Mouse (Mus musculus): ENCODE measurements around the gene E130114P18Rik. TPM values are rescaled to one million over a fixed set of nuclear protein-coding genes. Genes with fewer than 3 reads are reported as not detected.
A peak's percentile ranks its signal among the peaks of the same experiment; 100 is the strongest.

The E130114P18Rik gene
- polyA plus RNA-seq, 1 experiment from 2014 or later = 50.8 TPM

DNA sequence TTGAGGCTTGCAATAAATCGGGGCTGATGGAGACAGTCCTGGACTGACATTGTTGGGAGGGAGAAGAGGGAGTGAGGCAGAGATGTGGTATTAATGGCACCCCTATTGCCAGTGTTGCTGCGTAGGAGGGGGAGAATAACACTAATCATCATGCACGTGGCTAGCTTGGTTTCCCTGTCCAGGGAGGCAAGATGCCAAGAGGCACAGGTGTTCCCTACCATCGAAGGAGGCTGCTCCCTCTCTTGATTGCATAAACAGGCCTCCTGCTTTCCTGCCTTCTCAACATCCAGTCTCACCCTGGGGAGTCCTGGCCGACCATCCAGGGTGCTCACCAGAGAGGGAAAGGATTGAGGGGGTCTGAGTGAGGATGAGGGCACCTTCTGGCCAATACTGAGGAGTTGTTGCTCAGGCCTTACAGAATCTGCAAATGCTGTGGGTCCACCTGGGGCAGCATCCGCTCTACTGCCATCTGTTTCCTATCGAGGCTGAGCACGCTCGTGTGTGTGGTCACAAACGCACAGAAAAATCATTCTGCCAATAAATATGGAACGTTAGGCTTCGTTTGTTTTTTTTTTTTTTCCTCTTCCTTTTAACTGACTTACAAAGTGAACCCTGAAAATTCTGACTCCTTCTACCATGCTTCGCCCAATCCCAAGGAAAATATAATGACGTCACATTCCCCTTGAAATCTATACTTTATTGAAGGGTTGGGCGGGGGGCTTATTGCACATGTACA is 130.0 kb downstream of the E130114P18Rik start:
- peaks cover 32% of the 10 kb centered on the region for H3K4me1 ChIP-seq
- WGBS = 69% methylated on average over 15 of the region's 15 CpGs
- H3K36me3 ChIP-seq (replicated peaks) = no peaks in the 10 kb centered on the region
- H3K4me2 ChIP-seq = no peak overlapping the region
- H3K27me3 ChIP-seq = no peaks in the 10 kb centered on the region
- H3K4me3 ChIP-seq (replicated peaks) = no peak overlapping the region
- peak overlapping the region; percentile 92 for H3K27ac ChIP-seq
- no peak for ATAC-seq (ENCODE audit: low FRiP score)
- H3K9me3 ChIP-seq = no peaks in the 10 kb centered on the region
- H3K9ac ChIP-seq = no peak overlapping the region

DNA sequence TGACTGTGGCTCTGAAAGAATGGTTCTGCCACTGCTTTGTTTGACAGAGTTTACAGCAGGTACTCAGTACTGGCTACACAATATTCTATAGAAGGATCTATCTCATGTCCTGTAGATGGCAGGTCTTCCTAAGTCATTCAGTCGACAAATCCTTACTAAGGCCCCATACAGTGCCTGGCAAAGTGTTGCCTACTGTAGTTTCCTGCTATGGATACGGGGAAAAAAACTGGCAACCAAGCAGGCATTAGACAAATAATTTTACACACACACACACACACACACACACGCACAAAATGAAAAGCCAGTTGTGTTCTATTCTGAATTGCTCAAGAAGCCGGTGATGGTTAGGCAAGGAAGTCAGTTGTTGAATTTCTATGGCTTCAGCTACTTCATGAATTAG is 130.6 kb downstream of the E130114P18Rik start:
- Histone ChIP-seq H3K4me3 (replicated peaks) (no peak overlapping the region), H3K4me1 (peaks cover 32% of the 10 kb centered on the region), H3K9ac (no peak overlapping the region), H3K27me3 (no peaks in the 10 kb centered on the region), H3K36me3 (replicated peaks) (no peaks in the 10 kb centered on the region), H3K27ac (peak overlapping the region; percentile 92), H3K9me3 (no peaks in the 10 kb centered on the region), H3K4me2 (no peak overlapping the region)
- no peak for ATAC-seq (ENCODE audit: low FRiP score)
- WGBS = 89% methylated on average over 4 of the region's 4 CpGs

DNA sequence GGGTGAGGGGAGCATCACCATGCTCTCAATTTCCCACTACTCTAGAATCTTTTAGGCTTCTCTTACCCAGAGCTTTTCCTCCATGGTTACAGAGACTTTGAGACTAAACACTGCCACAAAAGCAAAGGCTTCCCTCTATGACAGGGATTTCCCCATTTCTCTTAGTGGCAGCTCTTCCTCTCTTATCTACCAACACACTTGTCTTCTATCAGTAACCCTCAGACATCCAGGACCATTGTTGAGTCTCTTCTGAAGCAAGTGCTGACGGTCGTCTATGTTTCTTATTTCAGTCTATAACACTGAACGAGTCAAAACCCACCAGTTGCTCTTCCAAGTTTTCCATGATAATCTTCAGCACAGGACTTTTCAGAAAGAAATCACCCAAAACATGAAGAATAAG is 137.5 kb downstream of the E130114P18Rik start:
- H3K9ac ChIP-seq = no peak overlapping the region
- no peak overlapping the region for H3K4me2 ChIP-seq
- ATAC-seq (ENCODE audit: low FRiP score) = no peak
- WGBS = 89% methylated on average over 3 of the region's 3 CpGs
- H3K27me3 ChIP-seq = no peaks in the 10 kb centered on the region
- no peaks in the 10 kb centered on the region for H3K36me3 ChIP-seq (replicated peaks)
- H3K4me1 ChIP-seq = peaks cover 9% of the 10 kb centered on the region
- no peak overlapping the region for H3K27ac ChIP-seq
- H3K4me3 ChIP-seq (replicated peaks) = no peak overlapping the region
- H3K9me3 ChIP-seq = no peaks in the 10 kb centered on the region

DNA sequence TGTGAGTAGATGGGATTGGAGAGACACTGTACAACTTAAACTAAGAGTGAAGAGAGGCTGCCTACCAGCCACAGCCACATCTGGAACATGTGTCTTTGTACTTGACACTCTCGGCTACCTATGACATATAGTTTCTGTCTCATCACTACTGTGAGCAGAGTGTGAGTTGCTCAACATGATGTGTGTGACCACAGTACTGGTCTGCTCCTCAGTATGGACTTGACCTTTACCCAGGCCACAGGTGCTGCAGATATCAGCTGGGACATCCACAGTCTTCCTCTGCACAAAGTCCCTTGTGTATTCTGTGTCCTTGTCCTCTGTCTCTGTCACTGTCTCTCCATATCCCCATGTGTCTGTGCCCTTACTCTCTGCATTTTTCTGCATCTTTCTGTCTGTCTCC is 141.3 kb downstream of the E130114P18Rik start:
- H3K9ac ChIP-seq = no peak overlapping the region
- no peak overlapping the region for H3K4me3 ChIP-seq (replicated peaks)
- H3K27ac ChIP-seq = no peak overlapping the region
- ATAC-seq (ENCODE audit: low FRiP score) = no peak; the same call in 1 of the 2 replicates
- H3K4me1 ChIP-seq = peaks cover 14% of the 10 kb centered on the region
- no peaks in the 10 kb centered on the region for H3K36me3 ChIP-seq (replicated peaks)
- 82% methylated on average over 1 of the region's 1 CpGs for WGBS
- no peaks in the 10 kb centered on the region for H3K27me3 ChIP-seq
- no peak overlapping the region for H3K4me2 ChIP-seq
- no peaks in the 10 kb centered on the region for H3K9me3 ChIP-seq

DNA sequence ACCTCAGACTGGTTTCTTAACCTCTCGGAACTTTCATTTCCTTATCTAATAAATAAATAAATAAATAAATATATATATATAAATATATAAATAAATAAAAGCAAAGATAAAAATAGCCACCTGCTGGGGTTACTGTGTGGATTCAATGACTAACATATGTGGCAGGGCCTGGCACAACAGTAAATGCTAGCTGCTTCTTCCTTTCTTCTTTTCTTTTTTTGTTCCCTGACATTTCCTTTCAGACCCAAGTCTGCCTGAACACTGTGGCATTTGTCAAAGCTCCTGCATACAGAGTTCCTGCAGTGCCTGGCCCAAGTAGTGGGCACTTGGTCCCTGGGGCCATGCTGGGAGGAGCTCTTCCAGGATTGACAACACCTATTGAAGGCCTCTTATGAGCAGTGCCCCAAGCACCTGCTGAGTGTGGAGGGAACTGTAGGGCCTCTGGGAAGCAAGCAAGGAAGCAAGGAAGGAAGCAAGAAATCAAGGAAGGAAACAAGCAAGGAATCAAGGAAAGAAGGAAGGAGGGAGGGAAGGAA is 142.1 kb downstream of the E130114P18Rik start:
- no peaks in the 10 kb centered on the region for H3K36me3 ChIP-seq (replicated peaks)
- H3K9me3 ChIP-seq = no peaks in the 10 kb centered on the region
- peak; percentile 67; the same call in 1 of the 2 replicates for ATAC-seq (ENCODE audit: low FRiP score)
- no peak overlapping the region for H3K9ac ChIP-seq
- WGBS = 55% methylated on average over 1 of the region's 1 CpGs
- H3K27ac ChIP-seq = peak overlapping the region; percentile 75
- no peaks in the 10 kb centered on the region for H3K27me3 ChIP-seq
- no peak overlapping the region for H3K4me2 ChIP-seq
- peaks cover 14% of the 10 kb centered on the region for H3K4me1 ChIP-seq
- no peak overlapping the region for H3K4me3 ChIP-seq (replicated peaks)

DNA sequence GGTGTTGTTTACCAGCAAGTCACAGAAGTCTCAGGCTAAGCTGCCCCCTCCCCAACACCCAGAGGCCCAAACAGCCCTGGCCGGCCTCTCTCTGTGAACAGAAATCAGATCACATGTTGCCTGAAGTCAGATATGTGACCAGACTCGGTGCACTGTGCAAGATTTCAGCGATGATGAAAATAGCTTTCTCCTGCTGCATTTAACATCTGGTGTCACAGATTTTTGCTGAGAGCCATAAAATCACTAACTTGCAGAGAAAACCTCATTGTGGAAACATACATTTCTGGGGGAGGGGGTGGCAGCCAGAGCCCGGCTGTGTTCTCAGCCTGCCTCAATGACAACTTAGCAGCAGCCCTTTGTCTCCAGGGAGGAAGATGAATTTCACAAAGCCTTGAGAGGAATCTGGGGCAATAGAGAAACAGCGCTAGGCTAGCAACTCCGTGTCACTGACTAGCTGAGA is 142.6 kb downstream of the E130114P18Rik start:
- Histone ChIP-seq H3K27ac (peak overlapping the region; percentile 75), H3K4me1 (peaks cover 14% of the 10 kb centered on the region), H3K4me3 (replicated peaks) (no peak overlapping the region), H3K36me3 (replicated peaks) (no peaks in the 10 kb centered on the region), H3K4me2 (no peak overlapping the region), H3K9ac (no peak overlapping the region), H3K27me3 (no peaks in the 10 kb centered on the region), H3K9me3 (no peaks in the 10 kb centered on the region)
- 31% methylated on average over 6 of the region's 6 CpGs for WGBS
- ATAC-seq (ENCODE audit: low FRiP score) = peak; percentile 53; the same call in 1 of the 2 replicates

DNA sequence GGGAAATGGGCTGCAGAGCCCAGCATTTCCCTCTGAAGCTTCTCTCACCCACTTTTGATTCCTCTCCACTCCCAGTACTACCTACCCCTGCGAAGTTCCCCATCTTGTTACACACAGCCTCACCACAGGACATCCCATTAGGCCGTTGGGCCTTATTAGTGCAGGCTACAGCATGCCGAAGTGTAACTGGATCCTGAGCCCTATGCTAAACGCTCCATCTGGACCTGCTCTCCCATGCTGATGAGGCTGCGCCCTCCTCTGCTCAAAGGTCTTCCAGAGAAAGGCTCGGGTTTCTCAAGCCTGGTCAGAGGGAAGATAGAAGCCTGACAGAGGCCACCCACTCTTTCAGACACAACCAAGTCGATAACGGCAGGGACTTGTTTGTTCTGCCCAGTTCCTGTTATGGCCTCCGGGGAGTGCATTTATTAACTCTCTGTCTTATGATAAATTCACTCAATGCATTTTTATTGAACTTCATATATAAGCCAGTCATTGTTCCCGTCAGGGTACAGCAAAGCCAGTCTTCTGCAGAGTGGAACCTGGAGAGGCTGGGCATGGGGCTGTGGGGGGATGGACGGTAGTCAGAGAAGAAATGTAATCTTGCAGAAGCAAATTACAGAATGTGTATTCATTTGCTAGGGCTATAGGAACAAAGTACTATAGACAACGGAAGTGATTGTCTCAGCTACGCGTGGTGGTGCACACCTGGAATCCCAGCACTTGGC is 148.8 kb downstream of the E130114P18Rik start:
- Histone ChIP-seq H3K27ac (peak overlapping the region; percentile 67; the same call in 1 of the 2 replicates), H3K36me3 (replicated peaks) (no peaks in the 10 kb centered on the region), H3K9me3 (no peaks in the 10 kb centered on the region), H3K4me2 (no peak overlapping the region), H3K27me3 (peaks cover 8% of the 10 kb centered on the region; the same call in 1 of the 2 replicates), H3K4me3 (replicated peaks) (no peak overlapping the region), H3K4me1 (peaks cover 23% of the 10 kb centered on the region), H3K9ac (no peak overlapping the region)
- WGBS = 33% methylated on average over 14 of the region's 14 CpGs
- ATAC-seq (ENCODE audit: low FRiP score) = peak; percentile 88

DNA sequence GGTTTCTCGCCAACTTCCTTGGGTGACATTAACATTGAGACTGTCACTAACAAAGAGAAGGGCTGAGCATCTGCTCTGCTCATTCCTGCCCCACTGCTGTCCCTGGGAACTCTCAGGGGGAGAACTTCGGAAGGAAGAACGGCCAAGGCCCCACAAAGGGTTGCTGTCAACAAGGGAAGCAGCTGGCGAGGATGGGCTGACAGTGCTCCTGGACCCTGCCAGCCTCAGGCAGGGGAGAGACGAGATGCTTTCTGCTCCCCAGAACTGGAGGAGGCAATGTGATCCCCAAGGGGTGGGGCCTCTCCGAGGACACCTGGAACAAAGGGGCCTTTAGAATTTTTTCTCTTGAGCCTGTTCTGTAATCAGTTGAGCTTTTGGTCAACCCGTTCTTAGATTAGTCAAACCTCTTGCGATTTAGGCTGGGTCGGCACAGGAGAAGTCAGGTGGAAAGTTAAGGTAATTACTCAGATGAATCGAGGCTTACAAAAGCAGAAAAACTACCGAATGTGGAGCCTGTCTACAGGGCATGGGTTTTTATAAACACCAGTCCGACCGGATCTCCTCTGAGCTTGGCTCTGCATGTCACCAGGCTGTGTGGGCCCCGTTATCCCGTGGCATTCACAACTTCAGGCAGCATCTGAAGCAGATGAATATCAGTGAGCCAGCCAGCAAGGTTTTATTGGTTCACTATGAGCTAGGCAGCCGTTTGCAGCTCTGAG is 151.7 kb downstream of the E130114P18Rik start:
- no peak overlapping the region for H3K9ac ChIP-seq
- ATAC-seq (ENCODE audit: low FRiP score) = no peak; the same call in 1 of the 2 replicates
- no peak overlapping the region for H3K4me3 ChIP-seq (replicated peaks)
- H3K27me3 ChIP-seq = peaks cover 8% of the 10 kb centered on the region; the same call in 1 of the 2 replicates
- no peaks in the 10 kb centered on the region for H3K9me3 ChIP-seq
- no peaks in the 10 kb centered on the region for H3K36me3 ChIP-seq (replicated peaks)
- 0 out of 2 replicates have a peak overlapping the region, but pooled peaks have one; percentile 8 for H3K4me2 ChIP-seq
- H3K27ac ChIP-seq = peak overlapping the region; percentile 25; the same call in 1 of the 2 replicates
- WGBS = 22% methylated on average over 16 of the region's 16 CpGs
- peaks cover 23% of the 10 kb centered on the region for H3K4me1 ChIP-seq

DNA sequence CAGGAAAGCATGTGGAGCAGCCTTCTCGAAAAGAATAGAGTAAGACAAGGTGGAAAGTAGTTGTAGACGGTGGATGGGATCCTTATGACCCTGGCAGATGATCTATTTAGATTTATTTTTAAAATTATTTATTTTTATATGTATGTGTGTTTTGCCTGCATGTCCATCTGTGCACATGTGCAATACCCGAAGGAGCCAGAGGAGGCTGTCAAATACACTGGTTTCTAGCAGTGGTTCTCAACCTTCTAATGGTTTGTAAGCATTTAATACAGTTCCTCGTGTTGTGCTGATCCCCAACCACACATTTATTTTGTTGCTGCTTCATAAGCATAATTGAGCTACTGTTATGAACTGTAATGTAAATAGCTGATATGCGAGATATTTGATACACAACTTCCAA is 154.7 kb downstream of the E130114P18Rik start:
- no peak overlapping the region for H3K4me2 ChIP-seq
- H3K27ac ChIP-seq = no peak overlapping the region
- no peaks in the 10 kb centered on the region for H3K9me3 ChIP-seq
- no peak overlapping the region for H3K4me3 ChIP-seq (replicated peaks)
- H3K9ac ChIP-seq = no peak overlapping the region
- peaks cover 8% of the 10 kb centered on the region; the same call in 1 of the 2 replicates for H3K27me3 ChIP-seq
- H3K4me1 ChIP-seq = peaks cover 24% of the 10 kb centered on the region
- no peak for ATAC-seq (ENCODE audit: low FRiP score)
- WGBS = 82% methylated on average over 5 of the region's 5 CpGs
- H3K36me3 ChIP-seq (replicated peaks) = no peaks in the 10 kb centered on the region

DNA sequence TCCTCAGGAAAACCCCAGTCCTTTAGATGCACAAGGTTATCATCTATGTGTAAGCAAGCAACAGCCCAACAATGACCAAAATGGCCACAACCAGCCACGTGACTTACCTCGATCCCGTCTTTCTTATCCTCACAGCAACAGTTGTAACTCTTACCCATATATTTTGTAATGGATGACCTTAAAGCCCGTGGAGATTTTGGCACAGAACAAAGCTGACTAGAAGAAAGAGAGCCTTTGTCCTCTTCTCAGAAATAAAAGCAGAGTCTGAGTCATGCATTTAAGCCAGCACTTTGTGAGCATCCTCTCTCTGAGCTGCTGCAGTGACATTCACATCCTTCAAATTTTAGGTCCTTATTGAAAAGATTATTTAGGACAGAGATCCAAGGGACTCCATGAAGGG is 156.1 kb downstream of the E130114P18Rik start:
- peaks cover 25% of the 10 kb centered on the region for H3K4me1 ChIP-seq
- H3K4me2 ChIP-seq = no peak overlapping the region

DNA sequence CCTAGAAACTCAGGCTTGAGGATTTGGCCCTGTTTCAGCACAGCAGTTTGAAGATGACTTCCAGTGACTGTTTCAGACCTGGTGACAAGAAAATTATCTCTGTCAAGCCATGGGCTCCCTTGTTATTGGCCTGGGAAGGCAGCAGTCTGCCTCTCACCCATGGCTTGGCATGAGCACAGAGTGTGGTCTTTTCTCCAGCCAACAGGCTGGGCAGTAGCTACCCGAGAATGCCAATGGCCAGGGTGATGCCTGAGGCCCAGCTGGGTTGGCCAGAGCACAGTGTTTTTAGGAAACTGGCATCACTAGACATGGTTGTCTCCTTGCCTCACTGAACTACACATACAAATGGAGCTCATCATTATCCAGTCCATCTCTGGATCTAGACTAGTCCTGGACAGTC is 157.5 kb downstream of the E130114P18Rik start:
- Histone ChIP-seq H3K36me3 (replicated peaks) (no peaks in the 10 kb centered on the region), H3K4me3 (replicated peaks) (no peak overlapping the region), H3K4me1 (peaks cover 13% of the 10 kb centered on the region), H3K27ac (no peak overlapping the region), H3K4me2 (no peak overlapping the region), H3K9ac (no peak overlapping the region), H3K27me3 (no peaks in the 10 kb centered on the region), H3K9me3 (no peaks in the 10 kb centered on the region)
- 94% methylated on average over 1 of the region's 1 CpGs for WGBS
- no peak for ATAC-seq (ENCODE audit: low FRiP score)

More for the DNA sequence above, 156.1 kb downstream of the E130114P18Rik start:
- Histone ChIP-seq H3K36me3 (replicated peaks) (no peaks in the 10 kb centered on the region), H3K4me3 (replicated peaks) (no peak overlapping the region), H3K9me3 (no peaks in the 10 kb centered on the region), H3K27me3 (no peaks in the 10 kb centered on the region), H3K27ac (no peak overlapping the region), H3K9ac (no peak overlapping the region)
- no peak for ATAC-seq (ENCODE audit: low FRiP score)
- WGBS = 70% methylated on average over 4 of the region's 4 CpGs

Data from forebrain, embryonic 12.5 days (tissue).